Mouse (Mus musculus) embryonic facial prominence, embryonic 15.5 days (tissue): ENCODE measurements at regions not wholly inside any gene's neighbourhood (a gene's known extent, or its start where the extent isn't known, plus 50 kb on each side); places are given as distances from the start of the nearest gene placed in this dataset.

Experiments used
- ATAC-seq: fragments of 200-750 bp; cut with Nextera tagmentation; 2 replicates; pipeline ENCODE4 v1.8.0; 2017; ENCODE audit warnings: low read depth, moderate TSS enrichment; ENCODE audit not compliant: insufficient number of reproducible peaks, low FRiP score, low TSS enrichment
- H3K27ac ChIP-seq: fragments of 300-500 bp; sonication (generic); replicated peaks from 2 replicates; pipeline ENCODE4 v1.5.1; 2015; ENCODE audit warnings: mild to moderate bottlenecking, inconsistent platforms
- H3K27me3 ChIP-seq: fragments of 300-500 bp; sonication (generic); 2 replicates; pipeline ENCODE4 v1.6.1; 2015; ENCODE audit warnings: inconsistent platforms
- H3K36me3 ChIP-seq: fragments of 300-500 bp; sonication (generic); 2 replicates; pipeline ENCODE4 v1.6.1; 2015; ENCODE audit warnings: mild to moderate bottlenecking, inconsistent platforms
- H3K4me1 ChIP-seq: fragments of 300-500 bp; sonication (generic); 2 replicates; pipeline ENCODE4 v1.6.1; 2015; ENCODE audit warnings: inconsistent platforms
- H3K4me2 ChIP-seq: fragments of 300-500 bp; sonication (generic); replicated peaks from 2 replicates; pipeline ENCODE4 v1.6.1; 2015; ENCODE audit warnings: mild to moderate bottlenecking, inconsistent platforms
- H3K4me3 ChIP-seq: fragments of 300-500 bp; sonication (generic); replicated peaks from 2 replicates; pipeline ENCODE4 v1.5.1; 2015; ENCODE audit warnings: mild to moderate bottlenecking, inconsistent platforms
- H3K9ac ChIP-seq: fragments of 300-500 bp; sonication (generic); 2 replicates; pipeline ENCODE4 v1.6.1; 2015; ENCODE audit warnings: inconsistent platforms
- H3K9me3 ChIP-seq: fragments of 300-500 bp; sonication (generic); replicated peaks from 2 replicates; pipeline ENCODE4 v1.6.1; 2016; ENCODE audit warnings: inconsistent platforms
- WGBS: fragments of 180-500 bp; shearing (Covaris S2); methylation state at CpG from one replicate; pipeline ENCODE4 v1.1.7; 2015; 5-methylcytosine and 5-hydroxymethylcytosine counted together

- no peak overlapping the region for H3K4me3 ChIP-seq
- no peak overlapping the region for H3K4me2 ChIP-seq
- H3K9ac ChIP-seq = no peak overlapping the region
- no peaks in the 10 kb centered on the region for H3K4me1 ChIP-seq
- H3K36me3 ChIP-seq = no peaks in the 10 kb centered on the region
- no peak overlapping the region for H3K27ac ChIP-seq
- no peak for ATAC-seq
- no peaks in the 10 kb centered on the region for H3K27me3 ChIP-seq
- WGBS = 53% methylated on average over 6 of the region's 6 CpGs
- no peaks in the 10 kb centered on the region for H3K9me3 ChIP-seq
Observed at GRCm38 (mm10) chr3:49842119-49842518, 85.0 kb upstream of the Pcdh18 start.

- H3K27me3 ChIP-seq = no peaks in the 10 kb centered on the region
- no peak for ATAC-seq
- no peak overlapping the region for H3K9ac ChIP-seq
- H3K4me1 ChIP-seq = no peaks in the 10 kb centered on the region
- no peak overlapping the region for H3K4me3 ChIP-seq
- no peak overlapping the region for H3K27ac ChIP-seq
- 80% methylated on average over 10 of the region's 10 CpGs for WGBS
- H3K9me3 ChIP-seq = no peaks in the 10 kb centered on the region
- no peak overlapping the region for H3K4me2 ChIP-seq
- no peaks in the 10 kb centered on the region for H3K36me3 ChIP-seq
Observed at GRCm38 (mm10) chr3:49840448-49841156, 83.5 kb upstream of the Pcdh18 start.

GRCm38 (mm10) chr3:49814401-49814800 lies 57.3 kb upstream of the Pcdh18 start:
- no peaks in the 10 kb centered on the region for H3K4me1 ChIP-seq
- no peak for ATAC-seq
- no peak overlapping the region for H3K4me2 ChIP-seq
- WGBS = 66% methylated on average over 5 of the region's 5 CpGs
- no peak overlapping the region for H3K4me3 ChIP-seq
- no peaks in the 10 kb centered on the region for H3K27me3 ChIP-seq
- no peak overlapping the region for H3K9ac ChIP-seq
- no peak overlapping the region for H3K27ac ChIP-seq
- no peaks in the 10 kb centered on the region for H3K9me3 ChIP-seq
- no peaks in the 10 kb centered on the region for H3K36me3 ChIP-seq

GRCm38 (mm10) chr3:49807721-49808120 lies 50.6 kb upstream of the Pcdh18 start:
- Histone ChIP-seq H3K27ac (peak overlapping the region; percentile 65; the same call in 1 of the 2 replicates), H3K9ac (no peak overlapping the region), H3K27me3 (no peaks in the 10 kb centered on the region), H3K4me1 (0 out of 2 replicates have a peak, but pooled peaks cover 7% of the 10 kb centered on the region), H3K36me3 (no peaks in the 10 kb centered on the region), H3K4me3 (no peak overlapping the region), H3K4me2 (no peak overlapping the region), H3K9me3 (no peaks in the 10 kb centered on the region)
- WGBS = 14% methylated on average over 5 of the region's 5 CpGs
- no peak; the same call in 1 of the 2 replicates for ATAC-seq

DNA sequence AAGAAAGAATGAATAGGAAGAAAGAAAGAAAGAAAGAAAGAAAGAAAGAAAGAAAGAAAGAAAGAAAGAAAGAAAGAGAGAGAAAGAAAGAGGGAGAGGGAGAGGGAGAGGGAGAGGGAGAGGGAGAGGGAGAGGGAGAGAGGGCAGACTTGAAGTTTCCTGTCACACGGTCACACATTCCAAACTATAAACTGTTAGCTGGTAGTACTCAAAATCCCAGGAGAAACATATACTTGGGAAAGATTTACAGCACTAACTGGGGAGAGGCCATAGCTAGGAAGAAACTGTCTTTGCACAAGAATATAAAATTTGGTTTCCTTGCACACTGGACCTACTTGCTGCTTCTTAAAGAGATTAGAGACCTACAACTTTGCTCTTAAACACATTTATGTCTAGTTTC lies 50.2 kb upstream of the Pcdh18 start:
- ATAC-seq = no peak
- 10% methylated on average over 1 of the region's 1 CpGs for WGBS
- Histone ChIP-seq H3K36me3 (no peaks in the 10 kb centered on the region), H3K27ac (peak overlapping the region; percentile 65; the same call in 1 of the 2 replicates), H3K9me3 (no peaks in the 10 kb centered on the region), H3K9ac (no peak overlapping the region), H3K4me3 (no peak overlapping the region), H3K4me1 (0 out of 2 replicates have a peak, but pooled peaks cover 7% of the 10 kb centered on the region), H3K4me2 (no peak overlapping the region), H3K27me3 (no peaks in the 10 kb centered on the region)
